ENCODE assay signal across 11 mouse cellular contexts in genomic region chr12:24889371-24890051, GRCm38 (mm10). TPM values are rescaled to one million over a fixed set of nuclear protein-coding genes. Genes with fewer than 3 reads are reported as not detected.
DNase-seq lines count a peak whose midpoint lies in the region; ATAC-seq lines count a peak whose summit lies in the region.
"Had no signal": no experiment of that assay in that cellular context is flagged by ENCODE, and none has a peak within 500 bp of the region (broad histone marks: within the 10 kb centered on the region; RNA-seq: fewer than 3 reads in every experiment).

No protein-coding gene starts in this region.

- H3K27ac ChIP-seq in heart, embryonic 13.5 days (replicated peaks): peak overlapping the region; percentile 48
- H3K27ac ChIP-seq: limb, embryonic 15.5 days; neural tube, embryonic 12.5 days had no signal

- no peak overlapping the region for H3K4me3 ChIP-seq in heart, embryonic 13.5 days
- H3K4me3 ChIP-seq: limb, embryonic 15.5 days; neural tube, embryonic 12.5 days had no signal

- 45% methylated on average over 7 of the region's 7 CpGs for WGBS in heart, embryonic 13.5 days

- ATAC-seq in heart, embryonic 13.5 days (ENCODE audit: extremely low read depth, insufficient number of reproducible peaks, low FRiP score, low TSS enrichment): no peak

- no peaks in the 10 kb centered on the region for H3K9me3 ChIP-seq in heart, embryonic 13.5 days
- H3K9me3 ChIP-seq: limb, embryonic 15.5 days; neural tube, embryonic 12.5 days had no signal

- H3K27me3 ChIP-seq in heart, embryonic 13.5 days (replicated peaks): no peaks in the 10 kb centered on the region
- H3K27me3 ChIP-seq: limb, embryonic 15.5 days; neural tube, embryonic 12.5 days had no signal

- DNase-seq in heart, postnatal 10 days: no peak
- DNase-seq in spleen, adult 12 weeks (ENCODE audit: low spot score): peak; percentile 57
- DNase-seq in spleen, adult 18-20 months: no peak
- DNase-seq in lung, postnatal 25 days (ENCODE audit: low spot score): peak; percentile 45
- DNase-seq in urinary bladder, postnatal 25 days (ENCODE audit: low spot score): no peak
- no peak for DNase-seq in left cerebral cortex, postnatal 36 days (ENCODE audit: low spot score in 2 of 2)
- DNase-seq in frontal cortex, postnatal 25 days (ENCODE audit: low spot score in 2 of 2): no peak
- DNase-seq: gastrocnemius, postnatal 36 days had no signal

- no peak overlapping the region for H3K4me2 ChIP-seq in heart, embryonic 13.5 days
- H3K4me2 ChIP-seq: limb, embryonic 15.5 days; neural tube, embryonic 12.5 days had no signal

- H3K36me3 ChIP-seq in heart, embryonic 13.5 days: peaks cover 28% of the 10 kb centered on the region

- intact Hi-C loops in heart, postnatal 10 days (cut with DNase I): no loop called here
- intact Hi-C loops in left cerebral cortex, postnatal 36 days (cut with DNase I): no loop called here

- H3K9ac ChIP-seq in heart, embryonic 13.5 days: no peak overlapping the region
- H3K9ac ChIP-seq: limb, embryonic 15.5 days; neural tube, embryonic 12.5 days had no signal

- peaks cover 44% of the 10 kb centered on the region for H3K4me1 ChIP-seq in heart, embryonic 13.5 days

RNA-seq across cellular contexts. Expression of gene Mboat2, which starts 58.8 kb away (rescaled TPM):
- polyA plus RNA-seq in heart, embryonic 13.5 days (2015; fragmentation: Nextera tagmentation; extraction: Ambion mirVana): 27.7 and 30.5 TPM in 2 replicates
- total RNA-seq in heart, postnatal 10 days (2021): 10 to 100 TPM; 17.3 to 18.3 TPM
- total RNA-seq in left cerebral cortex, postnatal 36 days (2021): 10 to 100 TPM; 83.5 to 88.8 TPM

Comparison
In these comparisons a context has a peak if more than half of its experiments do, and no peak if none do; other contexts are left out.
1. DNase-seq: peak in spleen, adult 12 weeks (single experiment) and lung, postnatal 25 days (single experiment); none in heart, postnatal 10 days (0 of 2), spleen, adult 18-20 months (0 of 2), urinary bladder, postnatal 25 days (single experiment), left cerebral cortex, postnatal 36 days (0 of 2) and frontal cortex, postnatal 25 days (0 of 2).
2. RNA of gene Mboat2, which starts 58.8 kb away (total RNA-seq): 83.5 to 88.8 TPM in left cerebral cortex, postnatal 36 days; 17.3 to 18.3 TPM in heart, postnatal 10 days; every median in the first group is over 4 times any median in the second.